Mouse (Mus musculus) retina, postnatal 1 day (tissue): ENCODE measurements around the gene Mtor.

Experiments
- DNase-seq: peaks from one replicate; pipeline ENCODE4 v3.0.0-alpha.2; 2012

The Mtor gene

GRCm38 (mm10) chr4:148444250-148444967 is 4.0 kb upstream of the Mtor start, which contains the start of gene Ubiad1:
Gene Ubiad1 (minus strand): TSS chr4:148444771.
- peak; percentile 89 for DNase-seq

GRCm38 (mm10) chr4:148448853-148449245 is 438 bp downstream of the Mtor start:
- DNase-seq = no peak

- DNase-seq = no peak
Measured at GRCm38 (mm10) chr4:148453707-148454106, 5.3 kb downstream of the Mtor start.

- no peak for DNase-seq
Measured at GRCm38 (mm10) chr4:148455477-148456025, 7.1 kb downstream of the Mtor start.

GRCm38 (mm10) chr4:148460656-148461284 is 12.4 kb downstream of the Mtor start:
- DNase-seq = no peak

- no peak for DNase-seq
Measured at GRCm38 (mm10) chr4:148461772-148462171, 13.4 kb downstream of the Mtor start.

GRCm38 (mm10) chr4:148462717-148463116 is 14.3 kb downstream of the Mtor start:
- no peak for DNase-seq

- DNase-seq = peak; percentile 61
Measured at GRCm38 (mm10) chr4:148463208-148463960, 15.0 kb downstream of the Mtor start.

GRCm38 (mm10) chr4:148464301-148464700 is 15.9 kb downstream of the Mtor start:
- no peak for DNase-seq

- DNase-seq = no peak
Measured at GRCm38 (mm10) chr4:148464869-148465268, 16.5 kb downstream of the Mtor start.

- no peak for DNase-seq
Measured at GRCm38 (mm10) chr4:148466511-148467079, 18.2 kb downstream of the Mtor start.

GRCm38 (mm10) chr4:148468396-148468795 is 20.0 kb downstream of the Mtor start:
- no peak for DNase-seq

GRCm38 (mm10) chr4:148469487-148470252 is 21.3 kb downstream of the Mtor start:
- no peak for DNase-seq

- DNase-seq = no peak
Measured at GRCm38 (mm10) chr4:148471363-148471806, 23.0 kb downstream of the Mtor start.

GRCm38 (mm10) chr4:148472436-148473174 is 24.2 kb downstream of the Mtor start:
- DNase-seq = no peak

GRCm38 (mm10) chr4:148473496-148473895 is 25.1 kb downstream of the Mtor start:
- no peak for DNase-seq

GRCm38 (mm10) chr4:148480245-148480644 is 31.8 kb downstream of the Mtor start:
- no peak for DNase-seq

GRCm38 (mm10) chr4:148481557-148482168 is 33.3 kb downstream of the Mtor start:
- no peak for DNase-seq

GRCm38 (mm10) chr4:148484511-148484910 is 36.1 kb downstream of the Mtor start:
- no peak for DNase-seq

GRCm38 (mm10) chr4:148487841-148488240 is 39.4 kb downstream of the Mtor start:
- DNase-seq = no peak

- no peak for DNase-seq
Measured at GRCm38 (mm10) chr4:148490502-148490901, 42.1 kb downstream of the Mtor start.
